Mouse (Mus musculus) testis, postnatal 10 days (tissue): Measurements from ENCODE around the gene Phactr4.
A peak's percentile ranks its signal among the peaks of the same experiment; 100 is the strongest.

Source experiments
- DNase-seq: peaks from one replicate; pipeline ENCODE4 v3.0.0; 2021; ENCODE audit warnings: low spot score

Phactr4 gene

DNA sequence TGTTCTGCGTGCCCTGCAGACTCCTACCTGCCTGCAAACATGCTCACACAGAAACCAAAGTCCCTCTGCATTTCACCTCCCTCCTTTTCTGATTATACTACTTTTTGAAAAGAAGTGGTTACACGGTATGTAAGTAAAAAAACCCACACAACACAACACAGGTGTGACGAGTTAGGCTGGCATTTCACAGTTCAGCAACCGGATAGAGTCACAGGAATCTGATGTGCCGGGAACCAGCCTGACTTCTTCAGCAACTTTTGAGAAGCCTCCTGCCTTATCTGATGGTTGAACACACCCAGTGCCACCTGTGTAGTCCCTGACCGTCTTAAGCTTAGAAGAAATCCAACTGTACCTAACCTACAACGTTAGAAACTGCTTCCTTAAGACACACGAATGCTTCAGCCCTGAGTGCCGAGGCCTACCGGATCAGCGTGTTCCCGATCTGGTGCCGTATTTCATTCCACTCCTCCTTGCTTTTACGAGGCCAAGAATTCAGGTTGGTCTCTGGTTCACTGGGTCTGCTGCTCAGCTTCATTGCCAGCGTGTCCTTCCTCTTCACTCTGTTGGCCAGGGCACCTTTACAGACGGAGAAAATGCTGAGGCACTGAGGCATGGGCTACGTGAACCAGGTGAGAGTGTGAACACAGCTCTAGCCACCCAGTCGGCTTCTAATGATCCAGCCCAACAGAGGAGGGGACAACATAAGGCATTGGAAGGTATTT is 54.6 kb downstream of the Phactr4 start:
- no peak for DNase-seq

DNA sequence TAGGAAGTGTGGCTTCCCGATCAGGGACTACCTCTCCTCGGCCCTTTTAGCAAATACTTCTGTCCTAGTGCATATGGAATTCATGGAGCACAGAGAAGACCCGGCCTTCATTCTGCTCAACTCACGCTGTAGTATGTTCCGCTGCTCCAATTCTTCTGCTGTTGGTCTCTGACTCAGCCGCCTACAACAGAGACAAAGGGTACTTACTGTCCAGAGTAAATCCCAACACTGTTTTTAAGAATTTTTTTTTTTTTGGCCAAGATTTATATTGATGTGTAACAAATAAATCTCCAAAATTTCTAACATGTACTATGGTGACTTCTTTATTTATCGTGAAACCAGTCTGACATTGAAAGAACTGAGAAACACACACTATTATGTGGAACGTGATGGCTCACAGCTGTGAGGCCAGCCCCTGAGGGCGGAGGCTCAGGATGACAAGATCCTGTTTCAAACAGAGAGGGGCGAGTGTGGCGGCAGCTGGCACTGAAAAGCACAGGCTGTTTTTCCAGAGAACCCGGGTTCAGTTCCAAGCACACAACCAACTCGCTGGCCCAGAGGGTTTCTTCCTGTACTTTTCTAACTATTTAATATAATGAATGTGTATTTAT is 56.7 kb downstream of the Phactr4 start:
- DNase-seq = no peak

GRCm38 (mm10) chr4:132363487-132363886 is 58.8 kb downstream of the Phactr4 start:
- DNase-seq = no peak

DNA sequence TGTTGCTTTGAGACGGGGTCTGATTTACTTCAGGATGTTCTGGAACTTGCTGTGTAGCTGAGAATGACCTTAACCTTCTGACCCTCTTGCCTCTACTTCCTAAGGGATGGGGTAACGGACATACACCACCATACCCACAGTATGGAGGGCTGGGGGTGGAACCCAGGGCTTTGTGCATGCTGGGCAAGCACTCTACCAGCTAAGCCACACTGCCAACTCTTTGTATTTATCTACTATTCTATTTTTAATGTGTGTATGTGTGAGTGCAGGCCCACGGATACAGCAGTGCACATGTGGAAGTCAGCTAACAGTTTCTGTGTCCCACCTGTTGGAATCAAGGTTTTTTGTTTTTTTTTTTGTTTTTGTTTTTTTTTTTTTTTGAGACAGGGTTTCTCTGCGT is 62.8 kb downstream of the Phactr4 start:
- no peak for DNase-seq

DNA sequence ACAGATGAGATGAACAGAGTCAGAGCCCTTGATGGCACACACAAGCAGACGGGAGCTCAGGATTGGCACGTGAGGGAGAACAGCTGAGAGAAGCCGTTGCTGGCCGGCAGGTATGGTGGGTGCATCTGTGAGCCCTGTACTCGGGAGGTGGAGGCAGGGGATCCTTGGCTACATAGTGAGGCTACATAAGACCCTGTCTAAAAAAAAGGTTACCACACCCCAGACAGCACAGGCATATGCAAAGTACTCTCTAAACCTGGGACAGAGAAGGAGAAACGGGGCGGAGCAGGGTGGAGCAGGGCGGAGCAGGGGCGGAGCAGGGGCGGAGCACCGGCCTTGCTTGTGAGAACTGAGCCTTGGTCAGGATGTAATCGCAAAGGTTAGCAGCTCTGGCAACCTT is 66.1 kb downstream of the Phactr4 start:
- DNase-seq = peak; percentile 79

DNA sequence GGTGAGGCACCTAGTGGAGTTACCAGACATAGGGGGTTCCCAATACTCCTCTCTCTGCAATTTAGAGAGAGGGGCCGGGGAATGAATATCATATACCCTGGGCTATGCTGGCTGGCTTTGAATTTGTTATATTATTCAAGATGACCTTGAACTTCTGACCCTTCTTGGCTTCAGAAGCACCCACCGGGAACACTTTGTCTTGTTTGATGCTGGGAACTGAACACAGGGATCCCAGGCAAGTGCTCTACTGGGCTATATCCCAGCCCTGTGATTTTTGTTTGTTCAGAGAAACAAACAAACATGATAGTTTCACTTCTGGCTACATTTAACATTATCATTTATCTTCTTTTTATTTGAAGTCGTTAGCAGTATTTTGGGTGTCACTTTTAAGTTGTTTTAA is 66.9 kb downstream of the Phactr4 start:
- no peak for DNase-seq

GRCm38 (mm10) chr4:132354571-132354970 is 67.7 kb downstream of the Phactr4 start:
- peak; percentile 77 for DNase-seq

GRCm38 (mm10) chr4:132353481-132353885 is 68.8 kb downstream of the Phactr4 start, which contains the start of gene Rcc1:
Gene Rcc1 (minus strand): TSS chr4:132353605.
- DNase-seq = peak; percentile 88

- DNase-seq = no peak
Observed at GRCm38 (mm10) chr4:132352739-132353138, 69.5 kb downstream of the Phactr4 start.

- no peak for DNase-seq
Observed at GRCm38 (mm10) chr4:132351401-132351800, 70.9 kb downstream of the Phactr4 start.

DNA sequence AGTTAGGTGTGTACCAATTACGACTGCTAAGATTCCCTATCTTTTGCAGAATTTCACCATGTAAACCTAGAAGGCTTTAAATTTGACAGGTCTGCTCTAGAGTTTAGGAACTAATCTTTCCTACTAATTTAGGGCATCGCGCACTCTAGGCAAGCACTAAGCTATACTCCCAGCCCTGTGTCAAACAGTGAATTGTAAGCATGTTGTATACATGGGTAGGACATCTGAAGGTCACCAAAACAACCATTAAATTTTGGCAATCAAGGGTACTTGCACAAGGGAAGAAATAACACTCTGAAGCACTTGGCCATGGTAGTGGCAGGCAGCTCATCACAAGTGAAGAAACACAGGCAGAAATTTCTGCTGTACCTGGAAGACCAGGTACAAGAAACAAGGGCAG is 71.4 kb downstream of the Phactr4 start:
- DNase-seq = no peak

- DNase-seq = no peak
Observed at GRCm38 (mm10) chr4:132350123-132350740, 72.1 kb downstream of the Phactr4 start.

DNA sequence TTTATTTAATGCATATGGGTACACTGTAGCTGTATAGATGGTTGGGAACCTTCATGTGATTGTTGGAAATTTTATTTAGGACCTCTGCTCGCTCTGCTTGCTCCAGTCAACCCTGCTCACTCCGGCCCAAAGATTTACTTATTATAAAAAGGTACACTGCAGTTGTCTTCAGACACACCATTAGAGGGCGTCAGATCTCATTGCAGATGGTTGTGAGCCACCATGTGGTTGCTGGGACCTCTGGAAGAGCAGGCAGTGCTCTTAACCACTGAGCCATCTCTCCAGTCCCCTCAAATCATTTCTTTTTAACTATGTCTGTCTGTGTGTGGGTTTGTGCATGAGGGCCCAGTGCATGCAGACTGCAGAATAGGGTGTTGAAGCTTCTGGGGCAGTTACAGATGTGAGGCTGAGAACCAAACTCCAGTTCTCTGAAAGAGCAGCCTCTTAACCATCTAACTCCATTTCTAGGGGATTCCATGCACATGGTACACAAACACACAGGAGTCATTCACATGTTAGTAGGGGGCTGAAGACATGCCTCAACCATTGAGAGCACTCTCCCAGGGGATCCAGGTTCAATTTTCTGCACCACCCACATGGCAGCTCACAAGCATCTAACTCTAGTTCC is 72.7 kb downstream of the Phactr4 start:
- no peak for DNase-seq

- no peak for DNase-seq
Observed at GRCm38 (mm10) chr4:132346661-132347060, 75.6 kb downstream of the Phactr4 start.

DNA sequence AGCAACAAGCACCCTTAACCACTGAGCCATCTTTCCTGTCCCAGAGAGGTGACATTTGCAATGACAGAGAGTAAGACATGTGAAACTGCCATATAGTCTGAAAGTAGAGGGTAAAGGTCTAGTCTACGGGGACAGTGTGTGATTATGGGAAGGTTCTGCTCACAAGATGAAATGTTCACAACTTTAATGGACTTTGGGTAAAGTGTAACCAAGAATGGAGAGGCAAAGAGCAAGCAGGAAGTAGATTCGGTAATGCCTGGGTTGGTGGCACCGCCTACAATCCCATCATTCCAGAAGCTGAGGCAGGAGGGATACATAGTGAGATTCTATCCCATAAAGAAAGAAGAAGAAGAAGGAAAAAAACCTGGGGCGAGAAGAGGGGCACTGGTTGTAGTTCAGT is 76.0 kb downstream of the Phactr4 start:
- DNase-seq = no peak

DNA sequence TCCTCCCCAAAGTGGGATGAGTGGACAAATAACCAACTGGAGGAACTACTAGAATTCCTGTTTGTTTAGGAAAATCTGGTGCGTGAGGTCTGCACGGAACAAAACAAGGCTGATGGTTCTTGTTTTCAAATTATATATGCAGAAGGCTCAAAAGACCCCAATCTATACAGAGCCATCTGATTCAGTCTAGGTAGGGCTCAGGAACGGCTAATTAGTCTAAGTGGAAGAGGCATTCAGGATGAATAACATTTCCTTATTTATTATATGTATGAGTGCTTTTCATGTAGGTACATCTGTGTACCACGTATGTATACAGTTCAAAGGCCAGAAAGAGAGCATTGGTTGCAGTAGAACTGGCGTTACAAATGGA is 76.5 kb downstream of the Phactr4 start:
- no peak for DNase-seq

- peak; percentile 98 for DNase-seq
Observed at GRCm38 (mm10) chr4:132345135-132345842, 77.0 kb downstream of the Phactr4 start.

DNA sequence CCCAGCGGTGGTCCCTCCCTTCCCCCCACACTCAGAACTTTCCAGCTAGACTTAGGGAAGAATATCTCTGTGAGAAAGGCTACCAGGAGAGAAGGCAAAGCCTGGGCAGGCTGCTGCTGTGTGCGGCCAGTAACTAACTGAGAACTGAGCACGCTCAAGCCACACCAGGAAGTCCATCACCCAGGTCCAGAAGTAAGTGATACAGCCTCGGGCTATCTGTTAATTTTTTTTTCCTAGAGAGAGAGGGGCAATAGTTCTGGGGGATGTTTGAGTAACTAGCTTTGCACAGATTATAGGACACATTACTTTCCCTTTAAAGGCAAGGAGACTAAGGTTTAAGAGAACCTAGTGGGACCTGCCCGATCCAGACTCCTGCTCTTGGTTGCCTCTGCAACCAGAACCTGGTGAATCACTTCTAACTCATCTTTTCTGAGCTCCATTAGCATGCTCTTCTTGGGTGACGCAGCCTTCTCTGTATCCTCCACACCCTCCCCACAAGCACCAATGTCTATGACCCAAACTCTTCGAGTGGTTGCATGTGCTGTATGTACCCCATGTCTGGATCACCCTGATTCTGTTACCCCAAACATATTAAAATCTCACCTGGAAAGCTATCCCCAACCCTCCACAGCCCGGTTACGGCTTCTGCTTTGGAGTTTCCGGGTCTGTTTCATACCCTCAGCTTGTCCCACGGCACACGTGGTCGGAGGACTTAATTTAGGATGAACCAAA is 77.7 kb downstream of the Phactr4 start:
- no peak for DNase-seq

GRCm38 (mm10) chr4:132341451-132341850 is 80.8 kb downstream of the Phactr4 start:
- DNase-seq = no peak

DNA sequence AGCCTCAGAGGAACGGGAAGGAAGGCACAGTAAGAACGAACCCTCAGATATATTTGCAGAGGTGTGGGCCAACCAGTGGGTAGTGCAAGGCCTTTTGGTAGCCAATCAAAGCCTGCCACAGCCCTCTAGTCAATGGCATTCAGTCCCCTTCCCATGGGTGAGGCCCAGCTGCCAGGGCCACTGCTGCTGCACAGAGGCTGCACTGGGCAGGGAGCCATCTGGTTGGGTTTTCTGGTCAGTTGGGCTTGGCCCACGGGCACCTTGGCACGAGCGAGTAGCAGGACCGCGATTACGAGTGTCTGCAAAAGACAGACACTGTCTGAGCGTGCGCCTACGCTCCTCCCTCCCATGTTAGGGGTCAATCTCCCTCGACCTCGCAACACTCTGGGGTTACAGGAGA is 83.3 kb downstream of the Phactr4 start:
- peak; percentile 72 for DNase-seq

- no peak for DNase-seq
Observed at GRCm38 (mm10) chr4:132332880-132333279, 89.4 kb downstream of the Phactr4 start.

DNA sequence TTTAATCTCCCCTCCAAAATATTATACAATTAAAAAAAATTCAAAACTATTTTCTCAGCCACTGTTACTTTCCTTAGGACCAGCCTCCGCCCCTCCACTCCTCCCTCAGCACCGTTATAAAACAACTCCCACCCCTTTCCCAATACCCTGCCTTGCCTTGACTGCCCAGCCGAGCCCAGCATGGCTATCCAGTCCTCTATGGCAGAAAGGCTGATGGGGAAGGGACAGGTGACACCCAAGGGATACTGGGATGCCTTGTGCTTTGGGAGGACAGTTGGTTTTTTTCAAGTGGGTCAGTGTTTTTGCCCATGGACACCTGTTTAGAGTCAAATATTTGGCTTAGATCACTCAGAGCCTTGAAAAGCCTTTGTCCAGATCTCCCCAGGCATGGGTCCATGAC is 90.3 kb downstream of the Phactr4 start:
- DNase-seq = no peak
